ENCODE assay signal across 8 mouse cellular contexts in the genomic region with DNA sequence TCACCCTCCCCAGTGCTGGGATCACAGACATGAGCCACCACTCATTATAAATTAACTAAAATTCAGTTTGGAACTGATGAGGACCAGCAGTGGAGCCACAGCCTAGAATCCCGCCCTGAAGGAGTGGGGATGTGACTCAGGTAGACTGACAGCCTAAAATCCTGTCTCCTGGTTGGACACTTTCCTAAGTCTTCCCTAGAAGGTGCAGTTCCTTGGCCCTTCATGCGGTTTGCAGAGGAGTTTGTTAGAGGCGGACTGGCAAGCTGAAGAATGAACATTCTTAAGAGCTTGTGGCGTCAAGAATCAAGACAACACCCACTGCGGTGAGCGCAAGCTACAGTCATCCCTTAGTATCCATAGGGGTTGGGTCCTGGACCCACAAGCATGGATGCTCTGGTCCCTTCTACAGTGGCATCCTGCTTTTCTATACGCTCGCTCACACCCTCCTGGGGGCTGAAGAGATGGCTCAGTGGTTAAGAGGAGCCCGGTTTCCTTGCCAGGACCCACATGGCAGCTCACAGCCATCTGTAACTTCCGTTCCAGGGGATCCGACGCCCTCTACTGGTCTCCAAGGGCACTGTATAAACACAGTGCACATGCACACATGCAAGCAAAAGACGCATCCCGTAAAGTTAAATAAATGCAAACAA. TPM values are rescaled to one million over a fixed set of nuclear protein-coding genes. Genes with fewer than 3 reads are reported as not detected.
A peak's percentile ranks its signal among the peaks of the same experiment; 100 is the strongest.
DNase-seq lines count a peak whose midpoint lies in the region; ATAC-seq and TF ChIP-seq lines count a peak whose summit lies in the region.

No protein-coding gene starts in this region.

- no peak for DNase-seq in kidney, postnatal 14 days
- no peak for DNase-seq in ES-E14 (ENCODE audit: low read depth, low spot score)
- peak; percentile 32 for DNase-seq in neural tube, embryonic 10.5 days (ENCODE audit: extremely low spot score, low spot score)
- no peak for DNase-seq in adrenal gland, postnatal 4 days (ENCODE audit: low spot score in 2 of 2)
- no peak for DNase-seq in urinary bladder, postnatal 10 days (ENCODE audit: low spot score)

- WGBS in kidney, embryonic 16.5 days: 51% methylated on average over 14 of the region's 14 CpGs
- WGBS in embryonic facial prominence, embryonic 13.5 days: 39% methylated on average over 14 of the region's 14 CpGs
- 56% methylated on average over 14 of the region's 14 CpGs for WGBS in intestine, postnatal 0 days

- H3K27ac ChIP-seq in kidney, embryonic 16.5 days (ENCODE audit: low read length): no peak overlapping the region
- H3K27ac ChIP-seq in ES-E14 (ENCODE audit: insufficient read depth, low read depth, low read length, poor library complexity, severe bottlenecking): no peak overlapping the region
- H3K27ac ChIP-seq in embryonic facial prominence, embryonic 13.5 days: 0 out of 2 replicates have a peak overlapping the region, but pooled peaks have one; percentile 87
- H3K27ac ChIP-seq in intestine, postnatal 0 days (ENCODE audit: low read depth, low read length): no peak overlapping the region

- peak overlapping the region; percentile 64 for H3K4me3 ChIP-seq in kidney, embryonic 16.5 days (ENCODE audit: low read length)
- peak overlapping the region; percentile 43 to 81 for H3K4me3 ChIP-seq in ES-E14 (ENCODE audit: insufficient read depth in 1 of 2, low read depth in 1 of 2, low read length in 2 of 2, poor library complexity in 1 of 2, severe bottlenecking in 1 of 2)
- H3K4me3 ChIP-seq in embryonic facial prominence, embryonic 13.5 days: peak overlapping the region; percentile 63
- peak overlapping the region; percentile 65; the same call in 1 of the 2 replicates for H3K4me3 ChIP-seq in intestine, postnatal 0 days (ENCODE audit: low read depth, low read length)

- no peak for ATAC-seq in kidney, embryonic 16.5 days (ENCODE audit: low FRiP score, low TSS enrichment)
- ATAC-seq in embryonic facial prominence, embryonic 13.5 days (ENCODE audit: insufficient number of reproducible peaks, insufficient read depth, low FRiP score, low TSS enrichment, low read depth): no peak
- no peak for ATAC-seq in intestine, postnatal 0 days

- TF ChIP-seq CTCF in intestine, postnatal 0 days (IDR thresholded peaks at IDR 0.05; ENCODE audit: low read depth): peak; percentile 71

- H3K4me1 ChIP-seq in kidney, embryonic 16.5 days (ENCODE audit: insufficient read depth, low read length): peaks cover 20% of the 10 kb centered on the region
- H3K4me1 ChIP-seq in ES-E14 (ENCODE audit: control insufficient read depth in 2 of 2, insufficient read depth in 2 of 2, low read length in 2 of 2, poor library complexity in 1 of 2): peaks cover 0 to 7% of the 10 kb centered on the region in 2 experiments; a peak in 1 of 4 replicates
- peaks cover 17% of the 10 kb centered on the region for H3K4me1 ChIP-seq in embryonic facial prominence, embryonic 13.5 days
- no peaks in the 10 kb centered on the region; the same call in 1 of the 2 replicates for H3K4me1 ChIP-seq in intestine, postnatal 0 days (replicated peaks; ENCODE audit: control insufficient read depth, insufficient read depth, low read length)

- in situ Hi-C loops in ES-E14 (cut with MboI; ENCODE audit: low sequenced_read_pairs in 2 of 2, unreplicated experiment in 2 of 2): no loop called here

- peak overlapping the region; percentile 72 for H3K4me2 ChIP-seq in kidney, embryonic 16.5 days (replicated peaks; ENCODE audit: low read depth, low read length)
- H3K4me2 ChIP-seq in embryonic facial prominence, embryonic 13.5 days: peak overlapping the region; percentile 85
- H3K4me2 ChIP-seq in intestine, postnatal 0 days (replicated peaks; ENCODE audit: low read depth): peak overlapping the region; percentile 85

- peaks cover 2% of the 10 kb centered on the region; the same call in 1 of the 2 replicates for H3K27me3 ChIP-seq in kidney, embryonic 16.5 days (ENCODE audit: insufficient read depth, low read length)
- H3K27me3 ChIP-seq in embryonic facial prominence, embryonic 13.5 days: no peaks in the 10 kb centered on the region
- no peaks in the 10 kb centered on the region for H3K27me3 ChIP-seq in intestine, postnatal 0 days (replicated peaks; ENCODE audit: control insufficient read depth, insufficient read depth, low read length)

- H3K9me3 ChIP-seq in kidney, embryonic 16.5 days (ENCODE audit: low read length): no peaks in the 10 kb centered on the region
- H3K9me3 ChIP-seq in ES-E14 (ENCODE audit: control insufficient read depth, insufficient read depth, low read depth, low read length): no peaks in the 10 kb centered on the region
- H3K9me3 ChIP-seq in embryonic facial prominence, embryonic 13.5 days: no peaks in the 10 kb centered on the region
- H3K9me3 ChIP-seq in intestine, postnatal 0 days (ENCODE audit: control insufficient read depth): no peaks in the 10 kb centered on the region

- peak overlapping the region; percentile 74; the same call in 1 of the 2 replicates for H3K9ac ChIP-seq in kidney, embryonic 16.5 days (replicated peaks; ENCODE audit: low read length)
- peak overlapping the region; percentile 65; the same call in 1 of the 2 replicates for H3K9ac ChIP-seq in ES-E14 (ENCODE audit: insufficient read depth, low read depth, low read length, poor library complexity, severe bottlenecking)
- no peak overlapping the region; the same call in 1 of the 2 replicates for H3K9ac ChIP-seq in embryonic facial prominence, embryonic 13.5 days
- H3K9ac ChIP-seq in intestine, postnatal 0 days (ENCODE audit: low read depth, low read length): 0 out of 2 replicates have a peak overlapping the region, but pooled peaks have one; percentile 64

- H3K36me3 ChIP-seq in kidney, embryonic 16.5 days (ENCODE audit: insufficient read depth, low read length): peaks cover 18% of the 10 kb centered on the region
- peaks cover 21% of the 10 kb centered on the region for H3K36me3 ChIP-seq in ES-E14 (ENCODE audit: control insufficient read depth, insufficient read depth, low read length, poor library complexity, severe bottlenecking)
- H3K36me3 ChIP-seq in embryonic facial prominence, embryonic 13.5 days: peaks cover 70% of the 10 kb centered on the region
- H3K36me3 ChIP-seq in intestine, postnatal 0 days (ENCODE audit: control insufficient read depth, insufficient read depth): peaks cover 23% of the 10 kb centered on the region

TF ChIP-seq in ES-E14, 5 proteins besides CTCF, POLR2A, EP300 and RAD21:
- TF ChIP-seq HCFC1 (IDR thresholded peaks at IDR 0.05; ENCODE audit: borderline replicate concordance, insufficient read depth, low read length) (0 out of 2 replicates have a peak, but pooled peaks have one; percentile 51), MAFK (IDR thresholded peaks at IDR 0.05; ENCODE audit: insufficient read depth, low read depth, low read length) (no peak), ZC3H11A (IDR thresholded peaks at IDR 0.05; ENCODE audit: borderline replicate concordance, low read depth, low read length) (no peak), CHD2 (IDR thresholded peaks at IDR 0.05; ENCODE audit: low read depth, low read length) (no peak), ZNF384 (IDR thresholded peaks at IDR 0.05; ENCODE audit: low read depth, low read length) (0 out of 2 replicates have a peak, but pooled peaks have one; percentile 12)

RNA-seq across cellular contexts. Expression of gene Dda1, which starts 8.3 kb away (rescaled TPM):
- polyA plus RNA-seq in kidney, embryonic 16.5 days (2015; fragmentation: Nextera tagmentation; extraction: Ambion mirVana): 110 and 115 TPM in 2 replicates
- 60.5 and 65.1 TPM in 2 replicates for total RNA-seq in ES-E14 (2012; rRNA removed)
- 109 and 113 TPM in 2 replicates for polyA plus RNA-seq in embryonic facial prominence, embryonic 13.5 days (2015; fragmentation: Nextera tagmentation; extraction: Ambion mirVana)
- 82.8 and 91.7 TPM in 2 replicates for polyA plus RNA-seq in intestine, postnatal 0 days (2015; fragmentation: Nextera tagmentation; extraction: Ambion mirVana)
- total RNA-seq in adrenal gland, postnatal 4 days (2021): 10 to 100 TPM; 61.2 to 61.4 TPM

RNA-seq across cellular contexts. Expression of gene Ano8, which starts 8.4 kb away (rescaled TPM):
- polyA plus RNA-seq in kidney, embryonic 16.5 days (2015; fragmentation: Nextera tagmentation; extraction: Ambion mirVana): 0.81 and 1.0 TPM in 2 replicates
- 10.6 and 22.3 TPM in 2 replicates for total RNA-seq in ES-E14 (2012; rRNA removed)
- 2.2 and 3.0 TPM in 2 replicates for polyA plus RNA-seq in embryonic facial prominence, embryonic 13.5 days (2015; fragmentation: Nextera tagmentation; extraction: Ambion mirVana)
- polyA plus RNA-seq in intestine, postnatal 0 days (2015; fragmentation: Nextera tagmentation; extraction: Ambion mirVana): 0.54 and 0.74 TPM in 2 replicates
- 10 to 100 TPM; 25.9 to 26.3 TPM for total RNA-seq in adrenal gland, postnatal 4 days (2021)

RNA-seq across cellular contexts. Expression of gene Gtpbp3, which starts 10.6 kb away (rescaled TPM):
- polyA plus RNA-seq in kidney, embryonic 16.5 days (2015; fragmentation: Nextera tagmentation; extraction: Ambion mirVana): 22.2 and 22.5 TPM in 2 replicates
- 60.4 and 63.8 TPM in 2 replicates for total RNA-seq in ES-E14 (2012; rRNA removed)
- 22.4 and 23.5 TPM in 2 replicates for polyA plus RNA-seq in embryonic facial prominence, embryonic 13.5 days (2015; fragmentation: Nextera tagmentation; extraction: Ambion mirVana)
- 6.3 and 6.6 TPM in 2 replicates for polyA plus RNA-seq in intestine, postnatal 0 days (2015; fragmentation: Nextera tagmentation; extraction: Ambion mirVana)
- 10 to 100 TPM; 30.6 to 32.0 TPM for total RNA-seq in adrenal gland, postnatal 4 days (2021)

RNA-seq across cellular contexts. Expression of gene Mrpl34, which starts 12.6 kb away (rescaled TPM):
- 170 and 178 TPM in 2 replicates for polyA plus RNA-seq in kidney, embryonic 16.5 days (2015; fragmentation: Nextera tagmentation; extraction: Ambion mirVana)
- 135 and 148 TPM in 2 replicates for total RNA-seq in ES-E14 (2012; rRNA removed)
- polyA plus RNA-seq in embryonic facial prominence, embryonic 13.5 days (2015; fragmentation: Nextera tagmentation; extraction: Ambion mirVana): 146 and 148 TPM in 2 replicates
- polyA plus RNA-seq in intestine, postnatal 0 days (2015; fragmentation: Nextera tagmentation; extraction: Ambion mirVana): 187 and 190 TPM in 2 replicates
- total RNA-seq in adrenal gland, postnatal 4 days (2021): 10 to 100 TPM; 87.7 to 89.8 TPM

RNA-seq across cellular contexts. Expression of gene Abhd8, which starts 13.9 kb away (rescaled TPM):
- 41.9 and 46.6 TPM in 2 replicates for polyA plus RNA-seq in kidney, embryonic 16.5 days (2015; fragmentation: Nextera tagmentation; extraction: Ambion mirVana)
- total RNA-seq in ES-E14 (2012; rRNA removed): 11.7 and 12.2 TPM in 2 replicates
- 61.4 and 69.5 TPM in 2 replicates for polyA plus RNA-seq in embryonic facial prominence, embryonic 13.5 days (2015; fragmentation: Nextera tagmentation; extraction: Ambion mirVana)
- polyA plus RNA-seq in intestine, postnatal 0 days (2015; fragmentation: Nextera tagmentation; extraction: Ambion mirVana): 15.2 and 15.9 TPM in 2 replicates
- total RNA-seq in adrenal gland, postnatal 4 days (2021): 10 to 100 TPM; 58.9 to 65.9 TPM
